8 mouse cellular contexts compared by ENCODE assay signal in the genomic region with DNA sequence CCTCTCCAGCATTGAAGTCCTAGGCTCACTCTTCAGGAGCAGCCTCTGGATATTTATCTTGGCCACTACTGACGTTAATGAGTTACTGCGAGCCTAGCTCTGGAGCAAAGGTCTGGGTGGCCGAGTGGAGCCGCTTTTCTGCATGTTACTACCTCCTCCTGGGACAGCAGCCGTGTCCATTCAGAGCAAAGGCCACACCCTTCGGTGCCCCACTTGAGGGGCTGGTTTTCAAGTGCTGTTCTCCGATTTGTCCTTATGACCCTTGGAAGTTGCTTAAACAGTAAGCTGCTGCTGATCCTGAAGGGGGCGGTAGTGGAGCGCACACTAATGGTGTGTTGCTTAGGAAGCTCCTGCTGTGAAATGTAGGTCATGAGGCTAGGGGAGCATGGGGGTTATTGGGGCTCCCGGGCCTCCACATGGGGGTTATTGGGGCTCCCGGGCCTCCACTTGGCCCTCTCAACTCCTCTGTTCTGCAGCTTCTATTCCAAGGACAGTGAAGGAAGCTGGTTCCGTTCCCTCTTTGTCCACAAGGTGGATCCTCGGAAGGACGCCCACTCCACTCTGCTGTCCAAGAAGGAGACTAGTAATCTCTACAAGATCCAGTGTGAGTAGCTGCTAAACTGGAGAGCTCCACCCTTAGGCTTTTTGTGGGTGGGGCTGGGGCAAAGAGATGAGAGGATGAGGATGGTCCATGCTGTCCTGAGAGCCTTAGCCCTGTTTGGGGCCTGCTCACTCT. TPM values are rescaled to one million over a fixed set of nuclear protein-coding genes. Genes with fewer than 3 reads are reported as not detected.
A peak's percentile ranks its signal among the peaks of the same experiment; 100 is the strongest.
DNase-seq lines count a peak whose midpoint lies in the region; ATAC-seq and TF ChIP-seq lines count a peak whose summit lies in the region.

No protein-coding gene starts in this region.

- TF ChIP-seq EP300 in CH12.LX (IDR thresholded peaks at IDR 0.05; ENCODE audit: low read length) = 0 out of 2 replicates have a peak, but pooled peaks have one; percentile 31

- peaks cover 3% of the 10 kb centered on the region; the same call in 1 of the 2 replicates for H3K79me2 ChIP-seq in CH12.LX (replicated peaks; ENCODE audit: control insufficient read depth, extremely low read depth, insufficient read depth, poor library complexity, severe bottlenecking)

- in situ Hi-C loops in CH12.LX (cut with MboI; ENCODE audit: low pct_ligation_motif_present, low pct_unique_long_range_greater_than_20kb, low sequenced_read_pairs) = no loop called here

- TF ChIP-seq POLR2A in CH12.LX (IDR thresholded peaks at IDR 0.05; ENCODE audit: low read depth, low read length) = peak; percentile 44

- peak overlapping the region in 1 of 3 experiments; percentile 29 for H3K4me3 ChIP-seq in CH12.LX (replicated peaks in 1 of 3; ENCODE audit: low read depth in 2 of 3, low read length in 2 of 3, poor library complexity in 1 of 3)
- H3K4me3 ChIP-seq in kidney, postnatal 0 days (replicated peaks; ENCODE audit: low read depth, low read length) = no peak overlapping the region

- H3K4me1 ChIP-seq in CH12.LX (ENCODE audit: control insufficient read depth in 1 of 2, insufficient read depth in 2 of 2) = peaks cover 24 to 63% of the 10 kb centered on the region in 2 experiments
- 0 out of 2 replicates have a peak, but pooled peaks cover 12% of the 10 kb centered on the region for H3K4me1 ChIP-seq in kidney, postnatal 0 days (replicated peaks; ENCODE audit: insufficient read depth, low read length)

- dilution Hi-C loops in CH12.LX (cut with MboI; ENCODE audit: extremely low pct_ligation_motif_present, extremely low pct_unique_long_range_greater_than_20kb, low sequenced_read_pairs) = no loop called here

- peak; percentile 37 for TF ChIP-seq RAD21 in CH12.LX (IDR thresholded peaks at IDR 0.05; ENCODE audit: low read depth, low read length)

- no peak overlapping the region for H3K4me2 ChIP-seq in CH12.LX (ENCODE audit: insufficient read depth, low read depth, poor library complexity, severe bottlenecking)
- H3K4me2 ChIP-seq in kidney, postnatal 0 days (ENCODE audit: low read length) = no peak overlapping the region

- TF ChIP-seq CTCF in CH12.LX (conservative IDR thresholded peaks at IDR 0.05 in 1 of 2, IDR thresholded peaks at IDR 0.05 in 1 of 2; ENCODE audit: low read depth in 2 of 2, low read length in 2 of 2) = peak; percentile 31 to 77
- peak; percentile 68 for TF ChIP-seq CTCF in kidney, postnatal 0 days (IDR thresholded peaks at IDR 0.05; ENCODE audit: low read depth)

- 33% methylated on average over 14 of the region's 14 CpGs for WGBS in kidney, postnatal 0 days

- no peaks in the 10 kb centered on the region for H3K9me3 ChIP-seq in CH12.LX (replicated peaks; ENCODE audit: low read length)
- H3K9me3 ChIP-seq in kidney, postnatal 0 days (replicated peaks; ENCODE audit: low read length) = no peaks in the 10 kb centered on the region

- H3K36me3 ChIP-seq in CH12.LX (replicated peaks in 1 of 2; ENCODE audit: control insufficient read depth in 1 of 2, insufficient read depth in 1 of 2, low read length in 1 of 2) = peaks cover 20 to 47% of the 10 kb centered on the region in 2 experiments
- 0 out of 2 replicates have a peak, but pooled peaks cover 3% of the 10 kb centered on the region for H3K36me3 ChIP-seq in kidney, postnatal 0 days (ENCODE audit: insufficient read depth, low read length)

- peak; percentile 92 for ATAC-seq in kidney, postnatal 0 days (replicated peaks; ENCODE audit: low FRiP score, low read depth)
- ATAC-seq in erythroid progenitor cell, adult 5-6 weeks (replicated peaks; ENCODE audit: low FRiP score, poor library complexity, severe bottlenecking) = no peak
- no peak for ATAC-seq in granulocyte monocyte progenitor cell, adult 5-6 weeks (replicated peaks; ENCODE audit: poor library complexity, severe bottlenecking)

- intact Hi-C loops in gastrocnemius, postnatal 36 days (cut with DNase I) = no loop called here

- peak; percentile 7 for DNase-seq in gastrocnemius, adult 18-20 months (ENCODE audit: low spot score)
- DNase-seq in gastrocnemius, postnatal 36 days = no peak
- peak; percentile 98 for DNase-seq in CH12.LX (ENCODE audit: extremely low read depth)
- DNase-seq in fat pad, adult 2 months (ENCODE audit: extremely low read depth, low read depth, low spot score) = peak; percentile 64
- peak; percentile 89 for DNase-seq in kidney, postnatal 0 days (ENCODE audit: low spot score)
- peak; percentile 50 for DNase-seq in mesoderm, embryonic 11.5 days (ENCODE audit: low read depth, low spot score)

- H3K27me3 ChIP-seq in CH12.LX (replicated peaks) = no peaks in the 10 kb centered on the region
- no peaks in the 10 kb centered on the region for H3K27me3 ChIP-seq in kidney, postnatal 0 days (ENCODE audit: insufficient read depth, low read length)

- no peak overlapping the region for H3K27ac ChIP-seq in CH12.LX (ENCODE audit: insufficient read depth, low read depth)
- H3K27ac ChIP-seq in kidney, postnatal 0 days = peak overlapping the region; percentile 61

- H3K9ac ChIP-seq in CH12.LX (ENCODE audit: insufficient read depth, low read depth) = no peak overlapping the region
- no peak overlapping the region for H3K9ac ChIP-seq in kidney, postnatal 0 days (ENCODE audit: low read depth, low read length)

TF ChIP-seq in CH12.LX, 34 proteins besides CTCF, POLR2A, EP300 and RAD21 (continues in another document):
- peak; percentile 37; the same call in 1 of the 2 replicates for TF ChIP-seq TCF12 (IDR thresholded peaks at IDR 0.05; ENCODE audit: low read depth, low read length)
- no peak for TF ChIP-seq ZC3H11A (IDR thresholded peaks at IDR 0.05; ENCODE audit: low read depth, low read length)
- no peak for TF ChIP-seq ZKSCAN1 (IDR thresholded peaks at IDR 0.05; ENCODE audit: borderline replicate concordance, low read depth, low read length)
- TF ChIP-seq SMC3 (IDR thresholded peaks at IDR 0.05; ENCODE audit: low read depth, low read length) = peak; percentile 41
- TF ChIP-seq IRF4 (IDR thresholded peaks at IDR 0.05; ENCODE audit: low read depth, low read length) = no peak; the same call in 1 of the 2 replicates
- no peak for TF ChIP-seq PAX5 (IDR thresholded peaks at IDR 0.05; ENCODE audit: low read length)
- TF ChIP-seq ETS1 (conservative IDR thresholded peaks at IDR 0.05; ENCODE audit: low read depth, low read length) = peak; percentile 34; the same call in 1 of the 2 replicates
- TF ChIP-seq ELF1 (IDR thresholded peaks at IDR 0.05; ENCODE audit: low read depth, low read length) = no peak
- no peak for TF ChIP-seq USF1 (IDR thresholded peaks at IDR 0.05; ENCODE audit: low read depth, low read length)
- TF ChIP-seq GABPA (IDR thresholded peaks at IDR 0.05; ENCODE audit: insufficient replicate concordance, low read depth, low read length) = no peak
- TF ChIP-seq CHD2 (IDR thresholded peaks at IDR 0.05; ENCODE audit: low read length) = no peak
- TF ChIP-seq POLR2AphosphoS2 (IDR thresholded peaks at IDR 0.05; ENCODE audit: low read depth, low read length) = 0 out of 2 replicates have a peak, but pooled peaks have one; percentile 16
- TF ChIP-seq JUN (IDR thresholded peaks at IDR 0.05; ENCODE audit: insufficient read depth, low read depth, low read length) = no peak
- peak; percentile 37; the same call in 1 of the 2 replicates for TF ChIP-seq HCFC1 (IDR thresholded peaks at IDR 0.05; ENCODE audit: low read depth, low read length)
- TF ChIP-seq CHD1 (IDR thresholded peaks at IDR 0.05; ENCODE audit: low read depth, low read length) = no peak
- no peak for TF ChIP-seq ZMIZ1 (IDR thresholded peaks at IDR 0.05; ENCODE audit: low read depth, low read length)
- TF ChIP-seq E2F4 (IDR thresholded peaks at IDR 0.05; ENCODE audit: insufficient replicate concordance, low read depth, low read length) = no peak
- TF ChIP-seq USF2 (conservative IDR thresholded peaks at IDR 0.05; ENCODE audit: low read depth, low read length) = no peak

RNA-seq across cellular contexts. Expression of gene Nipsnap1, which starts 9.3 kb away (rescaled TPM):
- total RNA-seq in gastrocnemius, adult 18-20 months (2021) = under 1 TPM; 0.57 to 1.00 TPM
- 1 to 10 TPM in 1 of 2 experiments, under 1 TPM in 1; 0.42 to 1.1 TPM for total RNA-seq in gastrocnemius, postnatal 36 days (2021)
- 50.7 and 53.5 TPM in 2 replicates for total RNA-seq in CH12.LX (2012; rRNA removed)
- total RNA-seq in CH12.LX (2014; rRNA removed) = 77.6 and 79.3 TPM in 2 replicates
- polyA plus RNA-seq in CH12.LX (2012; ENCODE audit: insufficient read length, low read depth) = 94.0 and 97.9 TPM in 2 replicates
- polyA plus RNA-seq in kidney, postnatal 0 days (2015; fragmentation: Nextera tagmentation; extraction: Ambion mirVana) = 82.0 and 90.8 TPM in 2 replicates
- not detected in 2 replicates for total RNA-seq in erythroid progenitor cell, adult 5-6 weeks (2015; ENCODE audit: low replicate concordance)
- 1.3 and 12.7 TPM in 2 replicates for total RNA-seq in erythroid progenitor cell, adult 5-6 weeks (2017; ENCODE audit: low replicate concordance)
- 13.4 and 22.3 TPM in 2 replicates for total RNA-seq in granulocyte monocyte progenitor cell, adult 5-6 weeks (2014; fragmentation: Nextera tagmentation)
- 17.5 and 20.0 TPM in 2 replicates for total RNA-seq in granulocyte monocyte progenitor cell, adult 5-6 weeks (2017)

RNA-seq across cellular contexts. Expression of gene Thoc5, which starts 12.1 kb away (rescaled TPM):
- 10 to 100 TPM; 14.8 to 15.6 TPM for total RNA-seq in gastrocnemius, adult 18-20 months (2021)
- 10 to 100 TPM; 12.9 to 14.0 TPM for total RNA-seq in gastrocnemius, postnatal 36 days (2021)
- total RNA-seq in CH12.LX (2012; rRNA removed) (62.7 and 81.5 TPM in 2 replicates), CH12.LX (2014; rRNA removed) (35.2 and 37.7 TPM in 2 replicates)
- 83.8 and 86.0 TPM in 2 replicates for polyA plus RNA-seq in CH12.LX (2012; ENCODE audit: insufficient read length, low read depth)
- polyA plus RNA-seq in kidney, postnatal 0 days (2015; fragmentation: Nextera tagmentation; extraction: Ambion mirVana) = 27.3 and 29.8 TPM in 2 replicates
- 3.6 and 4.6 TPM in 2 replicates for total RNA-seq in erythroid progenitor cell, adult 5-6 weeks (2015; ENCODE audit: low replicate concordance)
- 8.3 and 12.7 TPM in 2 replicates for total RNA-seq in erythroid progenitor cell, adult 5-6 weeks (2017; ENCODE audit: low replicate concordance)
- 25.7 and 29.8 TPM in 2 replicates for total RNA-seq in granulocyte monocyte progenitor cell, adult 5-6 weeks (2014; fragmentation: Nextera tagmentation)
- total RNA-seq in granulocyte monocyte progenitor cell, adult 5-6 weeks (2017) = 54.6 and 67.6 TPM in 2 replicates

RNA-seq across cellular contexts. Expression of gene Nf2, which starts 33.7 kb away (rescaled TPM):
- total RNA-seq in gastrocnemius, adult 18-20 months (2021) = 10 to 100 TPM; 51.1 to 55.6 TPM
- 10 to 100 TPM; 45.7 to 47.4 TPM for total RNA-seq in gastrocnemius, postnatal 36 days (2021)
- total RNA-seq in CH12.LX (2012; rRNA removed) (45.2 and 53.6 TPM in 2 replicates), CH12.LX (2014; rRNA removed) (50.7 and 54.7 TPM in 2 replicates)
- polyA plus RNA-seq in CH12.LX (2012; ENCODE audit: insufficient read length, low read depth) = 103 and 108 TPM in 2 replicates
- 33.3 and 35.6 TPM in 2 replicates for polyA plus RNA-seq in kidney, postnatal 0 days (2015; fragmentation: Nextera tagmentation; extraction: Ambion mirVana)
- 7.2 and 7.5 TPM in 2 replicates for total RNA-seq in erythroid progenitor cell, adult 5-6 weeks (2015; ENCODE audit: low replicate concordance)
- total RNA-seq in erythroid progenitor cell, adult 5-6 weeks (2017; ENCODE audit: low replicate concordance) = 18.2 and 19.0 TPM in 2 replicates
- 35.6 and 45.1 TPM in 2 replicates for total RNA-seq in granulocyte monocyte progenitor cell, adult 5-6 weeks (2014; fragmentation: Nextera tagmentation)
- total RNA-seq in granulocyte monocyte progenitor cell, adult 5-6 weeks (2017) = 48.0 and 73.3 TPM in 2 replicates

Comparison
In these comparisons a context has a peak if more than half of its experiments do, and no peak if none do; other contexts are left out.
1. DNase-seq: peak in gastrocnemius, adult 18-20 months (single experiment), CH12.LX (single experiment), fat pad, adult 2 months (single experiment), kidney, postnatal 0 days (single experiment) and mesoderm, embryonic 11.5 days (single experiment); none in gastrocnemius, postnatal 36 days (0 of 2).